Mouse (Mus musculus): Measurements from ENCODE around the gene Srebf1. TPM values are rescaled to one million over a fixed set of nuclear protein-coding genes. Genes with fewer than 3 reads are reported as not detected.

The Srebf1 gene
- polyA plus RNA-seq, 1 experiment from 2014 or later, result 88.1 TPM

DNA sequence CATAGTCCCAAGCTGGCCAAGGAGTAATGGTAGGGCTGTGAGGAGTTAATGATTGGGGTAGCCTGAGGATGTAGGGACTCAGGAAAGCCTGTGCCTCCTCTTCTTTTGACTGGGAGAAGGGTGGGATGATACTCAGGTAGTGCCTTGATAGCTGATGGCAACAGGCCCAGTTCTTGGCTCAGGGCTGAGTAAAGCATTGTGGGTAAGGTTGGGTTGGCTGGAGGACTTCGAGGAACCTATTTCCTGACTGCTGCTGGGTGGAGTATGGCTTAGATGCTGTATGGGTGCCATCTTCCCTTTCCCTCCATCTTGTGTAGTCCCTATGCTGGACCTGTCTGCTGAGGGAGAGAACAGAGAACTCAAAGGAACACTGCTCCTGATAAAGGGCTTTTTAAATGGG, 70.0 kb downstream of the Srebf1 start:
- H3K4me2 ChIP-seq (replicated peaks; ENCODE audit: low read depth), result no peak overlapping the region
- H3K4me3 ChIP-seq (ENCODE audit: low read depth, low read length), result no peak overlapping the region
- no peaks in the 10 kb centered on the region for H3K9me3 ChIP-seq (ENCODE audit: control insufficient read depth)
- no peak overlapping the region for H3K27ac ChIP-seq (ENCODE audit: low read depth, low read length)
- 62% methylated on average over 1 of the region's 1 CpGs for WGBS
- H3K9ac ChIP-seq (ENCODE audit: low read depth, low read length), result no peak overlapping the region
- no peak for ATAC-seq
- TF ChIP-seq CTCF (IDR thresholded peaks at IDR 0.05; ENCODE audit: low read depth), result no peak
- no peaks in the 10 kb centered on the region for H3K27me3 ChIP-seq (replicated peaks; ENCODE audit: control insufficient read depth, insufficient read depth, low read length)
- H3K36me3 ChIP-seq (ENCODE audit: control insufficient read depth, insufficient read depth), result peaks cover 10% of the 10 kb centered on the region; the same call in 1 of the 2 replicates
- no peaks in the 10 kb centered on the region for H3K4me1 ChIP-seq (replicated peaks; ENCODE audit: control insufficient read depth, insufficient read depth, low read length)

DNA sequence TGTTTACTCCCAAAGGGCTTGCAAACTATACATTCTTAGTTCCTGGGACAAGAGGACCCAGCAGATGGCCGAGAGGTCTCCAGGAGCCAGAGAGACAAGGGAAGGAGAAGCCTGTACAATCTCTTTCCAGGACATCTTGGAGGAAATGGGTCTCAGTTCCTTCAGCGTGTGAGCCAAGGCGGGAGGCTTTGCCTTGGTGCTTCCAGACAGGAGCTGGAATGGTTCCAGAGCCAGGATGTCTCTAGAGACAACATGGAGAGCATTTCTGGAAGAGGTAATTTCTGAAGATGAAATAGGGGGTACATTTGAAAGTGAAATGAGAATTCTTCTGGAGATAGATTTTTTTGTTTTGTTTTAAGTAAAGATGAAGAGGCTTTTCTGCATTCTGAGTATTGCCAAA, 71.7 kb downstream of the Srebf1 start:
- no peaks in the 10 kb centered on the region for H3K27me3 ChIP-seq (replicated peaks; ENCODE audit: control insufficient read depth, insufficient read depth, low read length)
- no peaks in the 10 kb centered on the region for H3K4me1 ChIP-seq (replicated peaks; ENCODE audit: control insufficient read depth, insufficient read depth, low read length)
- 67% methylated on average over 3 of the region's 3 CpGs for WGBS
- no peak overlapping the region for H3K9ac ChIP-seq (ENCODE audit: low read depth, low read length)
- peaks cover 12% of the 10 kb centered on the region; the same call in 1 of the 2 replicates for H3K36me3 ChIP-seq (ENCODE audit: control insufficient read depth, insufficient read depth)
- no peak for ATAC-seq
- H3K9me3 ChIP-seq (ENCODE audit: control insufficient read depth), result no peaks in the 10 kb centered on the region
- no peak overlapping the region for H3K4me3 ChIP-seq (ENCODE audit: low read depth, low read length)
- no peak overlapping the region for H3K27ac ChIP-seq (ENCODE audit: low read depth, low read length)
- TF ChIP-seq CTCF (IDR thresholded peaks at IDR 0.05; ENCODE audit: low read depth), result no peak
- no peak overlapping the region for H3K4me2 ChIP-seq (replicated peaks; ENCODE audit: low read depth)

Small RNA genes within 50 kb of the gene (microRNA-seq; reads per million reads assigned to microRNA genes)
- gene Mir6921 (not detected), gene Mir6922 (not detected)

Other genes starting within 250 kb of the Srebf1 start
- gene Pemt, start 176.1 kb downstream of the Srebf1 start, polyA plus RNA-seq (2015; fragmentation: Nextera tagmentation; extraction: Ambion mirVana), result 4.2 and 5.0 TPM in 2 replicates
- 10.1 and 10.6 TPM in 2 replicates for gene Rai1, start 117.6 kb downstream of the Srebf1 start, polyA plus RNA-seq (2015; fragmentation: Nextera tagmentation; extraction: Ambion mirVana)
- 29.6 and 35.1 TPM in 2 replicates for gene Tom1l2, start 130.3 kb upstream of the Srebf1 start, polyA plus RNA-seq (2015; fragmentation: Nextera tagmentation; extraction: Ambion mirVana)
- gene Drc3, start 130.7 kb upstream of the Srebf1 start, polyA plus RNA-seq (2015; fragmentation: Nextera tagmentation; extraction: Ambion mirVana), result 1.7 and 1.9 TPM in 2 replicates
- gene Gid4, start 194.6 kb upstream of the Srebf1 start, polyA plus RNA-seq (2015; fragmentation: Nextera tagmentation; extraction: Ambion mirVana), result 11.3 and 12.2 TPM in 2 replicates
- 60.3 and 70.4 TPM in 2 replicates for gene Atpaf2, start 195.9 kb upstream of the Srebf1 start, polyA plus RNA-seq (2015; fragmentation: Nextera tagmentation; extraction: Ambion mirVana)
- gene Drg2, start 232.0 kb upstream of the Srebf1 start, polyA plus RNA-seq (2015; fragmentation: Nextera tagmentation; extraction: Ambion mirVana), result 40.9 and 41.7 TPM in 2 replicates
- 0.03 and 0.05 TPM in 2 replicates for gene Myo15, start 246.8 kb upstream of the Srebf1 start, polyA plus RNA-seq (2015; fragmentation: Nextera tagmentation; extraction: Ambion mirVana)